Mouse (Mus musculus) liver, embryonic 13.5 days (tissue): ENCODE measurements around the gene Gm45902. TPM values are rescaled to one million over a fixed set of nuclear protein-coding genes. Genes with fewer than 3 reads are reported as not detected.

Experiments
- ATAC-seq: fragments of 200-750 bp; cut with Nextera tagmentation; 2 replicates; pipeline ENCODE4 v1.8.0; 2017; ENCODE audit warnings: low read depth, mild to moderate bottlenecking, moderate number of reproducible peaks, moderate library complexity
- DNase-seq: peaks from one replicate; pipeline ENCODE4 v3.0.0; 2022
- H3K27ac ChIP-seq: fragments of 300-500 bp; sonication (generic); 2 replicates; pipeline ENCODE4 v1.5.1; 2015; ENCODE audit warnings: moderate library complexity, mild to moderate bottlenecking, inconsistent platforms
- H3K27me3 ChIP-seq: fragments of 300-500 bp; sonication (generic); 2 replicates; pipeline ENCODE4 v1.6.1; 2015; ENCODE audit warnings: mild to moderate bottlenecking, inconsistent platforms
- H3K36me3 ChIP-seq: fragments of 300-500 bp; sonication (generic); 2 replicates; pipeline ENCODE4 v1.6.1; 2015; ENCODE audit warnings: mild to moderate bottlenecking, inconsistent platforms
- H3K4me1 ChIP-seq: fragments of 300-500 bp; sonication (generic); replicated peaks from 2 replicates; pipeline ENCODE4 v1.6.1; 2015; ENCODE audit warnings: inconsistent platforms
- H3K4me2 ChIP-seq: fragments of 300-500 bp; sonication (generic); 2 replicates; pipeline ENCODE4 v1.6.1; 2015; ENCODE audit warnings: inconsistent platforms, mild to moderate bottlenecking, moderate library complexity
- H3K4me3 ChIP-seq: fragments of 300-500 bp; sonication (generic); replicated peaks from 2 replicates; pipeline ENCODE4 v1.5.1; 2015; ENCODE audit warnings: mild to moderate bottlenecking, inconsistent platforms
- H3K9ac ChIP-seq: fragments of 300-500 bp; sonication (generic); 2 replicates; pipeline ENCODE4 v1.6.1; 2015; ENCODE audit warnings: mild to moderate bottlenecking, inconsistent platforms
- H3K9me3 ChIP-seq: fragments of 300-500 bp; sonication (generic); replicated peaks from 2 replicates; pipeline ENCODE4 v1.6.1; 2016; ENCODE audit warnings: inconsistent platforms
- WGBS: fragments of 180-500 bp; shearing (Covaris S2); methylation state at CpG from one replicate; pipeline ENCODE4 v1.1.7; 2015; ENCODE audit not compliant: insufficient replicate concordance; 5-methylcytosine and 5-hydroxymethylcytosine counted together
- polyA plus RNA-seq: library from polyadenylated mRNA; unstranded; fragments of >200 nt; fragmentation: Nextera tagmentation; extraction: Ambion mirVana; gene quantifications from 2 replicates; pipeline ENCODE4 v1.2.1, GENCODE M21; 2015

Gm45902 gene
- polyA plus RNA-seq = 1.8 and 2.1 TPM in 2 replicates

GRCm38 (mm10) chr2:3512552-3513454 is at the start of gene Gm45902, which contains the start of the genes Hspa14 and Cdnf:
Gene Gm45902 (minus strand): TSS chr2:3512790.
Gene Hspa14 (minus strand): TSS chr2:3512814.
Gene Cdnf (plus strand): TSS chr2:3513030.
- H3K4me1 ChIP-seq = peaks cover 18% of the 10 kb centered on the region
- H3K4me2 ChIP-seq = peak within 1 kb of the TSS; percentile 84
- peaks cover 31% of the 10 kb centered on the region for H3K36me3 ChIP-seq
- peak within 1 kb of the TSS; percentile 83 for H3K27ac ChIP-seq
- under 1% methylated on average over 60 of the region's 60 CpGs for WGBS
- no peaks in the 10 kb centered on the region for H3K9me3 ChIP-seq
- ATAC-seq = peak; percentile 99
- peak within 1 kb of the TSS; percentile 88 for H3K4me3 ChIP-seq
- peak; percentile 95 for DNase-seq
- H3K27me3 ChIP-seq = no peaks in the 10 kb centered on the region
- H3K9ac ChIP-seq = peak within 1 kb of the TSS; percentile 90

DNA sequence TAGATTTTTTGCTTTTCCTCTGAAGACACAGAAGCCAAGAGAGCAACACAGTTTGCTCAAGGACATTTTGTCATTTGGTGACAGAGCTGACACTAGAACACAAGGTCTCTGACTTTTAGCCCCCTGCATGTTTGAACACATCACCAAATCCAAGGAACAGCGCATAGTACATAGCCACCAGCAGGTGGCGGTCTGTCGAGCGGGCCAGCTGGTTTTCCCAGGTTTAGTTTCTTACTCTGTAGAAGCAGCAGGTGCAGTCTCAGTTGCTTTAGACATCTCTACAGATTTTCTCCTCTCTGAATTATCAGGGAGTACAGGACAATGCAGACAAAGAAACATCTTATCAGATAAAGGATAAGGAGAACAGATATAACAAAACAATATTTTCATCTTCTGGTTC is 34.0 kb upstream of the Gm45902 start:
- no peak overlapping the region for H3K27ac ChIP-seq
- DNase-seq (no peak), ATAC-seq (no peak)
- H3K9me3 ChIP-seq = no peaks in the 10 kb centered on the region
- no peaks in the 10 kb centered on the region for H3K36me3 ChIP-seq
- peaks cover 9% of the 10 kb centered on the region; the same call in 1 of the 2 replicates for H3K4me1 ChIP-seq
- H3K4me2 ChIP-seq = no peak overlapping the region
- H3K9ac ChIP-seq = no peak overlapping the region
- H3K4me3 ChIP-seq = no peak overlapping the region
- WGBS = 5% methylated on average over 4 of the region's 4 CpGs
- H3K27me3 ChIP-seq = no peaks in the 10 kb centered on the region; the same call in 1 of the 2 replicates

DNA sequence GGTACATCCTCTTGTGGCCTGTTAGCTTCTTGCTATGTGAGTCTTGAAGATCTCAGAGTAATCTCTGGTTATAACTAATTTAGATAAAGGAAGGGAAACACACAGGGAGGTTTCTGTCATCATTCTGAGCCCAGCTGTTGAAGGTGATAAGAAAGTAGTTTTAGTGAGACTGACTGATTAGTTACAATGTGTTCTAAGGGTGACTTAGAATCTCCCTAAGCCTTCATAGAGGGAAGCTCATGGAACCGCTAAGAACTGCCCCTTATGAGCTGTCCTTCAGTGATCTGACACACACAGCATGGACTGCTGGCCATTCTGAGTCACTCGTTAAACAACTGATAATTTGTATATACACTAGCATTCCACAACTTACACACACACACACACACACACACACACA is 33.5 kb upstream of the Gm45902 start:
- peak; percentile 54; the same call in 1 of the 2 replicates for ATAC-seq

DNA sequence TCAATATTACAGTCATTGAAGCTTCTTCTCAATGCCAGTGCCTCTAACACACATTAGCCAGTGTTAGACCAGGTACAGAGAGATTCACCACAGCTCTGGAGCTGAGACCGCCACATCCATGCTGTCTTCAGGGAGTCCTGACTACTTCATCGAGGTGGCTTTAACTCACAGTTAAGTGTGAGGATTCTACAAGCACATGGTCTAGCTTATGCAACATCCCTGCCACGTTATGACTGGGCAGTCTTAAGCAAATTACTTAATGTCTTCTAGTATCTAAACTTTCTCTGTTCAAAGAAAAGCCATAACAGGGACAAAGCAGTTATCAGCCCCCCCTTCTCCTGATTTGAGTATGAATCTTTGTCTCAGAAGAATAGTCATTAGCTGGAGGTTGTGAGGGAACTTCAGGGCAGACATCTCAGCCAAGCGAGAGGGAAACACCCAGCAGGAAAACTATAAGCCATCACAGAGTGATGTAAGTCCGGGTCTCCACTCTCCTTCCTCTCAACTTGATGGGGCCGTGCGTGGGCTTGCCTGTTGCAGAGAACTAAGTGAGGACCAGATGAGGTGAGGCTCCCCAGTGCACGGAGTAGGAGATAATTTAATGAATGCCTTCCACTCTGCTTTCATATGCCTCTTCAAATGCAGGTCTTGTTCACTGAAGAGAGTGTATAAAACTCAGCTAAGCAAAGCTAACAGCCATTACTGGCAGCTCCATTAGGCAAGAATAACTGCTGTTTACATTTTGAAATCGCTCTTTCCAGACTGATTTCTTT is 28.9 kb upstream of the Gm45902 start:
- no peaks in the 10 kb centered on the region for H3K36me3 ChIP-seq
- DNase-seq (no peak), ATAC-seq (no peak)
- H3K9ac ChIP-seq = no peak overlapping the region
- H3K9me3 ChIP-seq = no peaks in the 10 kb centered on the region
- peaks cover 9% of the 10 kb centered on the region; the same call in 1 of the 2 replicates for H3K4me1 ChIP-seq
- H3K4me3 ChIP-seq = no peak overlapping the region
- no peak overlapping the region for H3K27ac ChIP-seq
- H3K27me3 ChIP-seq = no peaks in the 10 kb centered on the region; the same call in 1 of the 2 replicates
- H3K4me2 ChIP-seq = no peak overlapping the region
- WGBS = 47% methylated on average over 9 of the region's 9 CpGs

More for the DNA sequence above, 33.5 kb upstream of the Gm45902 start:
- Histone ChIP-seq H3K9me3 (no peaks in the 10 kb centered on the region), H3K4me1 (peaks cover 9% of the 10 kb centered on the region; the same call in 1 of the 2 replicates), H3K27me3 (no peaks in the 10 kb centered on the region; the same call in 1 of the 2 replicates), H3K36me3 (no peaks in the 10 kb centered on the region), H3K4me3 (no peak overlapping the region), H3K9ac (no peak overlapping the region), H3K4me2 (no peak overlapping the region), H3K27ac (no peak overlapping the region)
- no peak for DNase-seq
- WGBS = 37% methylated on average over 2 of the region's 2 CpGs

DNA sequence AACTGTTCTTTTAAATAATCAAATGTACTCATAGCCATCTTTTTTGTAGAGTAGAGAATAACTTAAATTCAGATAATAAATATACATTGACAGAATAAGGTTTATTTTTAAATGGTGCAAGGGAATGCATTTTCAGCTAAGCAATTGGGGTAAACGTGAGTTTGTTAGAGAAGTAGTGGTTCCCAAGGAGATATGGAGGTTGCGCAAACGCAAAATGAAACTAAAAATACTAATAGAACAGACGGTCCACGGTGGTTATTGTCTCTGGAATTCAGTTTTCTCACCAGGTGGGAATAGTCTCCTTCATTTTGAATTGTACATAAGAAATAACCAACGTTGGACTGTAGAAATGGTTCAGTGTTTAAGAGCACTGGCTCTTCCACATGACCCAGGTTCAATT is 13.7 kb upstream of the Gm45902 start:
- H3K27me3 ChIP-seq = no peaks in the 10 kb centered on the region
- no peaks in the 10 kb centered on the region for H3K4me1 ChIP-seq
- H3K4me3 ChIP-seq = no peak overlapping the region
- H3K9ac ChIP-seq = no peak overlapping the region
- ATAC-seq (no peak), DNase-seq (no peak)
- 48% methylated on average over 6 of the region's 6 CpGs for WGBS
- no peaks in the 10 kb centered on the region for H3K9me3 ChIP-seq
- H3K4me2 ChIP-seq = no peak overlapping the region
- H3K27ac ChIP-seq = no peak overlapping the region
- no peaks in the 10 kb centered on the region for H3K36me3 ChIP-seq

GRCm38 (mm10) chr2:3522558-3522957 is 10.0 kb upstream of the Gm45902 start:
- DNase-seq (no peak), ATAC-seq (no peak)
- H3K27me3 ChIP-seq = no peaks in the 10 kb centered on the region
- H3K4me1 ChIP-seq = no peaks in the 10 kb centered on the region
- no peak overlapping the region for H3K9ac ChIP-seq
- no peak overlapping the region for H3K4me3 ChIP-seq
- no peak overlapping the region for H3K27ac ChIP-seq
- H3K36me3 ChIP-seq = no peaks in the 10 kb centered on the region
- H3K4me2 ChIP-seq = no peak overlapping the region
- 56% methylated on average over 4 of the region's 4 CpGs for WGBS
- no peaks in the 10 kb centered on the region for H3K9me3 ChIP-seq

DNA sequence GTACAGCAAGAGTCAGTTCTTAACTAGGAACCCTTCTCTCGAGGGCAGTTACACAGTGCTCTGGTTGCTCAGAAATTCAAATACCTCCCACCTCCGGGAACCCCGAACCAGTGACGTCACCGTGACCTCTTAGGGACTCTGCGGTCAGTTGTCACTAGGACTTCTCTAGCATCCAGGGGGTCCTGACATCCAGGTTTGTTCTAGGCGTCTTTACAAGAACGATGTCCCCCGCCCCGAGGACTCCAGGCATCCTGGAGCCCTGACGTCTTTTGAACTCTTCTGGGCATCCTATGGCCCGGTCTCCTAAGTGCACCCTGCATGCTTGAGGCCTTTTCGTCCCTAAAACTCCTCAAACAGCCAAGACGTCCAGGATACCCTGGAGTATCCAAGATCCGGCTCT is 514 bp downstream of the Gm45902 start:
- H3K4me1 ChIP-seq = peaks cover 18% of the 10 kb centered on the region
- H3K27me3 ChIP-seq = no peaks in the 10 kb centered on the region
- peak overlapping the region; percentile 88 for H3K4me3 ChIP-seq
- H3K9ac ChIP-seq = peak overlapping the region; percentile 90
- no peaks in the 10 kb centered on the region for H3K9me3 ChIP-seq
- ATAC-seq (no peak), DNase-seq (peak; percentile 53)
- H3K4me2 ChIP-seq = peak overlapping the region; percentile 84
- H3K36me3 ChIP-seq = peaks cover 38% of the 10 kb centered on the region
- peak overlapping the region; percentile 80 for H3K27ac ChIP-seq
- under 1% methylated on average over 15 of the region's 15 CpGs for WGBS

- H3K36me3 ChIP-seq = peaks cover 81% of the 10 kb centered on the region
- no peak overlapping the region for H3K27ac ChIP-seq
- ATAC-seq (no peak), DNase-seq (no peak)
- H3K9me3 ChIP-seq = no peaks in the 10 kb centered on the region
- WGBS = 88% methylated on average over 5 of the region's 5 CpGs
- peaks cover 16% of the 10 kb centered on the region for H3K4me1 ChIP-seq
- H3K27me3 ChIP-seq = no peaks in the 10 kb centered on the region
- H3K9ac ChIP-seq = no peak overlapping the region
- H3K4me2 ChIP-seq = no peak overlapping the region
- H3K4me3 ChIP-seq = no peak overlapping the region
These were observed 11.7 kb downstream of the Gm45902 start for GRCm38 (mm10) chr2:3500886-3501285.

GRCm38 (mm10) chr2:3499543-3499942 is 13.0 kb downstream of the Gm45902 start:
- 73% methylated on average over 6 of the region's 6 CpGs for WGBS
- DNase-seq = no peak
- peaks cover 81% of the 10 kb centered on the region for H3K36me3 ChIP-seq
- H3K4me2 ChIP-seq = no peak overlapping the region
- H3K4me1 ChIP-seq = peaks cover 19% of the 10 kb centered on the region
- no peak overlapping the region; the same call in 1 of the 2 replicates for H3K27ac ChIP-seq
- H3K4me3 ChIP-seq = no peak overlapping the region
- H3K9ac ChIP-seq = no peak overlapping the region; the same call in 1 of the 2 replicates
- H3K9me3 ChIP-seq = no peaks in the 10 kb centered on the region
- no peaks in the 10 kb centered on the region for H3K27me3 ChIP-seq
- peak; percentile 73 for ATAC-seq

DNA sequence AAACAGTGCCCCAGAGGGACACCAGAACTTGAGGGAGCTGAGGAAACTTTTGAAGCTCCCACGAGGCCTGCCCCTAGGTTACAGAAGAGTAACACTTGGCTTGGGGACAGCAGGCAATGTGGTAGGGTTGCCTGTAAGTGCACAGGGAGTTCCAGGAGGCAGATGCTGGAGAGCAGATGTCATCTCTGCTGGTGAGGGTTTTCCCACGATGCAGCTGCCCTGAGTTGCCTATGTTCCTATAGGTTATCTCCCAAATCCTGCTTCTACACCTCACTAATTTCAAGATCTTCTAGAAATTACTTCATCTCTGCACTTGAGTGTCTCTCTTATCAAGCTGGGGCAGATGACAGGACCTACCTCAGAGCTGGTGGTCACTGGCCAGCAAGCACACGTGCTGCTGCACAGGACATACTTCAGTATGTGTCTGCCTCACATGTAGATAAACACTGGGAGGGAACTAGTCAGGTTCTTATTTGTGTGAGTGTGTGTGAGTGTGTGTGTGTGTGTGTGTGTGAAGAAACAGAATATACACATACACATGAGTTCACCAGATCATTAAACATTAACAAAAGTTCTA is 18.7 kb downstream of the Gm45902 start:
- Histone ChIP-seq H3K27ac (no peak overlapping the region), H3K27me3 (no peaks in the 10 kb centered on the region), H3K9ac (no peak overlapping the region), H3K4me3 (no peak overlapping the region), H3K4me2 (no peak overlapping the region), H3K36me3 (peaks cover 89% of the 10 kb centered on the region), H3K9me3 (no peaks in the 10 kb centered on the region), H3K4me1 (peaks cover 11% of the 10 kb centered on the region)
- DNase-seq (no peak), ATAC-seq (peak; percentile 81)
- 40% methylated on average over 3 of the region's 3 CpGs for WGBS

GRCm38 (mm10) chr2:3489816-3490215 is 22.8 kb downstream of the Gm45902 start:
- Histone ChIP-seq H3K27me3 (no peaks in the 10 kb centered on the region), H3K36me3 (peaks cover 55% of the 10 kb centered on the region), H3K4me2 (no peak overlapping the region), H3K4me3 (no peak overlapping the region), H3K27ac (no peak overlapping the region), H3K9ac (no peak overlapping the region), H3K4me1 (peaks cover 5% of the 10 kb centered on the region; the same call in 1 of the 2 replicates), H3K9me3 (no peaks in the 10 kb centered on the region)
- no peak for DNase-seq
- ATAC-seq = no peak
- WGBS = 81% methylated on average over 3 of the region's 3 CpGs
